Mouse (Mus musculus) embryonic stem cell, embryonic (primary cell): ENCODE data around the gene Fgd2.

Source experiments
- CTCF ChIA-PET, 4 experiments: fragments of 300-600 bp in 2 of 4; fragments of 350-600 bp in 2 of 4; sonication (Branson Sonifier 250); formaldehyde crosslinking; loops; one replicate each; lab custom pipeline; 2022; ENCODE audit warnings: inconsistent platforms in 2 of 4; lab: Charles Lee
- POLR2A ChIA-PET, 4 experiments: fragments of 300-600 bp in 2 of 4; fragments of 350-600 bp in 2 of 4; sonication (Branson Sonifier 250); formaldehyde crosslinking; loops; one replicate each; lab custom pipeline; 2022; ENCODE audit warnings: antibody characterized with exemption in 4 of 4, inconsistent platforms in 1 of 4; lab: Charles Lee

Fgd2 gene

GRCm38 (mm10) chr17:29370984-29371723 lies 10.4 kb downstream of the Fgd2 start:
- POLR2A ChIA-PET, result interaction anchor here (0.5 to 2.2 kb wide), 37 partner anchors 9 to 1698 kb away, joined by 3 to 8 read pairs (median 3); partner anchors contain the start of genes Mtch1 (in 2 of the 4), BC004004 (in 1 of the 4) and Fgd2 (in 1 of the 4)
- CTCF ChIA-PET, result interaction anchor here (0.5 to 5.2 kb wide), 201 partner anchors 8 to 1239 kb away, joined by 3 to 70 read pairs (median 4); partner anchors contain the start of genes Fgd2 (in 4 of the 4), Mtch1 (in 4 of the 4), BC004004 (in 2 of the 4) and Pim1 (in 2 of the 4)

- ChIA-PET CTCF (interaction anchor here (0.5 to 2.1 kb wide), 4 partner anchors 46 to 474 kb away, joined by 3 to 21 read pairs (median 4); no protein-coding TSS in a partner anchor), POLR2A (interaction anchor here in 2 of 4 experiments (1.0 to 1.6 kb wide), 3 partner anchors 22 to 133 kb away, joined by 3 read pairs; no protein-coding TSS in a partner anchor)
Observed at GRCm38 (mm10) chr17:29375871-29376270, 15.2 kb downstream of the Fgd2 start.

- ChIA-PET CTCF (interaction anchor here (0.5 to 1.3 kb wide), 6 partner anchors 9 to 233 kb away, joined by 3 to 4 read pairs (median 3); no protein-coding TSS in a partner anchor), POLR2A (interaction anchor here in 1 of 4 experiments (1.2 kb wide), 1 partner anchor 118 kb away, joined by 4 read pairs; no protein-coding TSS in a partner anchor)
Observed at GRCm38 (mm10) chr17:29378056-29378455, 17.3 kb downstream of the Fgd2 start.

GRCm38 (mm10) chr17:29380241-29380640 lies 19.5 kb downstream of the Fgd2 start:
- CTCF ChIA-PET, result interaction anchor here (0.5 to 2.6 kb wide), 13 partner anchors 8 to 842 kb away, joined by 3 to 25 read pairs (median 10); no protein-coding TSS in a partner anchor
- POLR2A ChIA-PET, result no interaction called here

GRCm38 (mm10) chr17:29381472-29381871 lies 20.8 kb downstream of the Fgd2 start:
- ChIA-PET POLR2A (interaction anchor here in 2 of 4 experiments (0.6 to 0.8 kb wide), 3 partner anchors 12 to 23 kb away, joined by 3 to 4 read pairs (median 3); no protein-coding TSS in a partner anchor), CTCF (interaction anchor here (0.5 to 2.6 kb wide), 32 partner anchors 9 to 591 kb away, joined by 3 to 25 read pairs (median 3); partner anchors contain the start of gene BC004004 (in 1 of the 4))

GRCm38 (mm10) chr17:29382417-29382816 lies 21.7 kb downstream of the Fgd2 start:
- ChIA-PET POLR2A (no interaction called here), CTCF (interaction anchor here in 3 of 4 experiments (0.6 to 4.3 kb wide), 5 partner anchors 11 to 131 kb away, joined by 3 to 23 read pairs (median 5); no protein-coding TSS in a partner anchor)

GRCm38 (mm10) chr17:29383923-29384322 lies 23.2 kb downstream of the Fgd2 start:
- POLR2A ChIA-PET, result interaction anchor here in 2 of 4 experiments (0.6 to 1.2 kb wide), 6 partner anchors 12 to 127 kb away, joined by 3 to 4 read pairs (median 4); no protein-coding TSS in a partner anchor
- CTCF ChIA-PET, result interaction anchor here in 3 of 4 experiments (0.6 to 4.3 kb wide), 7 partner anchors 13 to 132 kb away, joined by 3 to 23 read pairs (median 5); no protein-coding TSS in a partner anchor

GRCm38 (mm10) chr17:29384850-29385438 lies 24.2 kb downstream of the Fgd2 start:
- CTCF ChIA-PET, result interaction anchor here (0.5 to 4.3 kb wide), 13 partner anchors 12 to 1047 kb away, joined by 3 to 23 read pairs (median 5); no protein-coding TSS in a partner anchor
- POLR2A ChIA-PET, result interaction anchor here in 2 of 4 experiments (0.5 to 0.7 kb wide), 5 partner anchors 34 to 348 kb away, joined by 3 to 4 read pairs (median 3); no protein-coding TSS in a partner anchor

- POLR2A ChIA-PET, result interaction anchor here in 3 of 4 experiments (0.5 to 1.2 kb wide), 9 partner anchors 24 to 329 kb away, joined by 3 to 7 read pairs (median 3); partner anchors contain the start of gene Mtch1 (in 1 of the 3)
Observed at GRCm38 (mm10) chr17:29385746-29386145, 25.0 kb downstream of the Fgd2 start.

GRCm38 (mm10) chr17:29388978-29389377 lies 28.3 kb downstream of the Fgd2 start:
- POLR2A ChIA-PET, result interaction anchor here (0.5 to 1.9 kb wide), 7 partner anchors 18 to 124 kb away, joined by 3 to 7 read pairs (median 4); no protein-coding TSS in a partner anchor
- CTCF ChIA-PET, result interaction anchor here (0.5 to 2.5 kb wide), 7 partner anchors 18 to 1524 kb away, joined by 3 to 10 read pairs (median 3); no protein-coding TSS in a partner anchor

More at GRCm38 (mm10) chr17:29385746-29386145, 25.0 kb downstream of the Fgd2 start:
- CTCF ChIA-PET, result interaction anchor here in 3 of 4 experiments (0.5 to 4.3 kb wide), 9 partner anchors 11 to 1484 kb away, joined by 3 to 23 read pairs (median 5); no protein-coding TSS in a partner anchor

GRCm38 (mm10) chr17:29391280-29391679 lies 30.6 kb downstream of the Fgd2 start:
- POLR2A ChIA-PET, result interaction anchor here in 3 of 4 experiments (0.6 to 0.7 kb wide), 3 partner anchors 37 to 180 kb away, joined by 3 to 9 read pairs (median 4); no protein-coding TSS in a partner anchor
- CTCF ChIA-PET, result interaction anchor here in 2 of 4 experiments (0.6 to 2.2 kb wide), 2 partner anchors 20 to 30 kb away, joined by 4 to 5 read pairs; no protein-coding TSS in a partner anchor

GRCm38 (mm10) chr17:29393335-29394089 lies 32.8 kb downstream of the Fgd2 start:
- POLR2A ChIA-PET, result interaction anchor here in 3 of 4 experiments (0.5 to 1.9 kb wide), 20 partner anchors 12 to 718 kb away, joined by 3 to 7 read pairs (median 3); partner anchors contain the start of genes Pim1 (in 2 of the 3) and Cdkn1a (in 1 of the 3)

GRCm38 (mm10) chr17:29394106-29394760 lies 33.5 kb downstream of the Fgd2 start:
- ChIA-PET CTCF (interaction anchor here (0.6 to 6.5 kb wide), 10 partner anchors 22 to 1849 kb away, joined by 3 to 40 read pairs (median 4); partner anchors contain the start of gene Fgd2 (in 1 of the 4)), POLR2A (interaction anchor here in 2 of 4 experiments (0.9 to 1.9 kb wide), 10 partner anchors 13 to 362 kb away, joined by 3 to 7 read pairs (median 4); partner anchors contain the start of gene Pim1 (in 1 of the 2))

More at GRCm38 (mm10) chr17:29393335-29394089, 32.8 kb downstream of the Fgd2 start:
- CTCF ChIA-PET, result interaction anchor here in 3 of 4 experiments (0.6 to 6.5 kb wide), 12 partner anchors 12 to 1297 kb away, joined by 3 to 40 read pairs (median 4); no protein-coding TSS in a partner anchor

- ChIA-PET CTCF (interaction anchor here in 3 of 4 experiments (0.6 to 6.5 kb wide), 9 partner anchors 24 to 1848 kb away, joined by 3 to 40 read pairs (median 4); partner anchors contain the start of gene Fgd2 (in 1 of the 3)), POLR2A (interaction anchor here in 3 of 4 experiments (0.6 to 1.5 kb wide), 12 partner anchors 10 to 363 kb away, joined by 3 to 7 read pairs (median 3); partner anchors contain the start of gene Pim1 (in 1 of the 3))
Observed at GRCm38 (mm10) chr17:29394761-29395160, 34.0 kb downstream of the Fgd2 start.

- CTCF ChIA-PET, result interaction anchor here (0.6 to 6.5 kb wide), 12 partner anchors 15 to 154 kb away, joined by 3 to 40 read pairs (median 4); no protein-coding TSS in a partner anchor
- POLR2A ChIA-PET, result interaction anchor here in 3 of 4 experiments (0.6 to 5.0 kb wide), 12 partner anchors 9 to 122 kb away, joined by 3 to 30 read pairs (median 3); partner anchors contain the start of gene Pim1 (in 1 of the 3)
Observed at GRCm38 (mm10) chr17:29395381-29395780, 34.7 kb downstream of the Fgd2 start.
